Mouse (Mus musculus): ENCODE measurements around the gene Ppp1r37.

Ppp1r37 gene

GRCm38 (mm10) chr7:19572926-19573775 is 10.3 kb upstream of the Ppp1r37 start:
- DNase-seq (ENCODE audit: low read depth in 1 of 2, low spot score in 2 of 2) = peak; percentile 35 to 66

GRCm38 (mm10) chr7:19569647-19570046 is 6.8 kb upstream of the Ppp1r37 start:
- DNase-seq (ENCODE audit: low read depth in 1 of 2, low spot score in 2 of 2) = no peak

- no peak for DNase-seq (ENCODE audit: low read depth in 1 of 2, low spot score in 2 of 2)
Measured at GRCm38 (mm10) chr7:19567426-19567825, 4.5 kb upstream of the Ppp1r37 start.

GRCm38 (mm10) chr7:19565803-19566202 is 2.9 kb upstream of the Ppp1r37 start:
- DNase-seq (ENCODE audit: low read depth in 1 of 2, low spot score in 2 of 2) = no peak

GRCm38 (mm10) chr7:19564455-19564854 is 1.6 kb upstream of the Ppp1r37 start:
- DNase-seq (ENCODE audit: low read depth in 1 of 2, low spot score in 2 of 2) = no peak

- no peak for DNase-seq (ENCODE audit: low read depth in 1 of 2, low spot score in 2 of 2)
Measured at GRCm38 (mm10) chr7:19563884-19564283, 1.0 kb upstream of the Ppp1r37 start.

- peak; percentile 66 to 82 for DNase-seq (ENCODE audit: low read depth in 1 of 2, low spot score in 2 of 2)
Measured at GRCm38 (mm10) chr7:19561765-19562642, 872 bp downstream of the Ppp1r37 start.

GRCm38 (mm10) chr7:19561431-19561764 is 1.5 kb downstream of the Ppp1r37 start:
- DNase-seq (ENCODE audit: low read depth in 1 of 2, low spot score in 2 of 2) = peak in 1 of 2 experiments; percentile 8

GRCm38 (mm10) chr7:19560491-19561260 is 2.2 kb downstream of the Ppp1r37 start:
- DNase-seq (ENCODE audit: low read depth in 1 of 2, low spot score in 2 of 2) = no peak

GRCm38 (mm10) chr7:19558965-19559364 is 3.9 kb downstream of the Ppp1r37 start:
- DNase-seq (ENCODE audit: low read depth in 1 of 2, low spot score in 2 of 2) = no peak

- DNase-seq (ENCODE audit: low read depth in 1 of 2, low spot score in 2 of 2) = no peak
Measured at GRCm38 (mm10) chr7:19557982-19558900, 4.6 kb downstream of the Ppp1r37 start.

GRCm38 (mm10) chr7:19557086-19557485 is 5.8 kb downstream of the Ppp1r37 start:
- no peak for DNase-seq (ENCODE audit: low read depth in 1 of 2, low spot score in 2 of 2)

- no peak for DNase-seq (ENCODE audit: low read depth in 1 of 2, low spot score in 2 of 2)
Measured at GRCm38 (mm10) chr7:19554168-19554567, 8.7 kb downstream of the Ppp1r37 start.

GRCm38 (mm10) chr7:19552443-19552842 is 10.4 kb downstream of the Ppp1r37 start:
- DNase-seq (ENCODE audit: low read depth in 1 of 2, low spot score in 2 of 2) = no peak

- DNase-seq (ENCODE audit: low read depth in 1 of 2, low spot score in 2 of 2) = no peak
Measured at GRCm38 (mm10) chr7:19551634-19552033, 11.2 kb downstream of the Ppp1r37 start.

GRCm38 (mm10) chr7:19549394-19549793 is 13.5 kb downstream of the Ppp1r37 start:
- DNase-seq (ENCODE audit: low read depth in 1 of 2, low spot score in 2 of 2) = no peak

GRCm38 (mm10) chr7:19547344-19547969 is 15.4 kb downstream of the Ppp1r37 start:
- DNase-seq (ENCODE audit: low read depth in 1 of 2, low spot score in 2 of 2) = no peak

- DNase-seq (ENCODE audit: low read depth in 1 of 2, low spot score in 2 of 2) = no peak
Measured at GRCm38 (mm10) chr7:19546007-19546406, 16.9 kb downstream of the Ppp1r37 start.

GRCm38 (mm10) chr7:19543584-19543983 is 19.3 kb downstream of the Ppp1r37 start:
- no peak for DNase-seq (ENCODE audit: low read depth in 1 of 2, low spot score in 2 of 2)

Measured in monocyte, adult 2 months (primary cell).